Mouse (Mus musculus): ENCODE results near the gene Vars. TPM values are rescaled to one million over a fixed set of nuclear protein-coding genes. Genes with fewer than 3 reads are reported as not detected.

The Vars gene
- total RNA-seq, 2 experiments from 2014 or later: 91.0 to 94.3 TPM

- peak; percentile 70 for DNase-seq
- intact Hi-C loops (cut with DNase I): no loop called here
These were observed 62.7 kb downstream of the Vars start for GRCm38 (mm10) chr17:35063466-35063865.

DNA sequence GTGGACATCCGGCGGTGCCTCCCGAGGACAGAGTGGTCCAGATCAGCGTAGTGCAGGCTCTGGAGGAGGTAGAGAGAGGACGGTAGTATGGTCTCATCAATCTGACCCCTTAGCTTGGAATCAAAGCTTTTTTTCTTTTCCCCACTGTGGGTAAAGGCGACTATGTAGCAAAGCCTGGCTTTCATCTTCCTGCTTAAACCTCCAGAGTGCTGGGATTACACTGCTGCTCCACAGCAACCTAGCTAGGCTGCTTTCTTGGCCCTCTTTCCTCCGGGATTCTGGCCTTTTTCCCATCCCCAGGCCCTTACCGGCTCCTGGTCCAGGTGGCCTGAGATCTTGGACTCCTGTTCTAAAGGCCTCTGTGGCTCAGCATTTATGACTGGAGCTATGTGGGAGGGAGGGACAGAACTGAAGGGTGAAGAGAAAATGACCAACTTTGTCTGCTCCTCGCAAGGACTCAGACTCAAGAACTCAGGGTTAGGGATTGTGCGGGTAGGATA is 63.6 kb downstream of the Vars start:
- DNase-seq: no peak
- intact Hi-C loops (cut with DNase I): no loop called here

DNA sequence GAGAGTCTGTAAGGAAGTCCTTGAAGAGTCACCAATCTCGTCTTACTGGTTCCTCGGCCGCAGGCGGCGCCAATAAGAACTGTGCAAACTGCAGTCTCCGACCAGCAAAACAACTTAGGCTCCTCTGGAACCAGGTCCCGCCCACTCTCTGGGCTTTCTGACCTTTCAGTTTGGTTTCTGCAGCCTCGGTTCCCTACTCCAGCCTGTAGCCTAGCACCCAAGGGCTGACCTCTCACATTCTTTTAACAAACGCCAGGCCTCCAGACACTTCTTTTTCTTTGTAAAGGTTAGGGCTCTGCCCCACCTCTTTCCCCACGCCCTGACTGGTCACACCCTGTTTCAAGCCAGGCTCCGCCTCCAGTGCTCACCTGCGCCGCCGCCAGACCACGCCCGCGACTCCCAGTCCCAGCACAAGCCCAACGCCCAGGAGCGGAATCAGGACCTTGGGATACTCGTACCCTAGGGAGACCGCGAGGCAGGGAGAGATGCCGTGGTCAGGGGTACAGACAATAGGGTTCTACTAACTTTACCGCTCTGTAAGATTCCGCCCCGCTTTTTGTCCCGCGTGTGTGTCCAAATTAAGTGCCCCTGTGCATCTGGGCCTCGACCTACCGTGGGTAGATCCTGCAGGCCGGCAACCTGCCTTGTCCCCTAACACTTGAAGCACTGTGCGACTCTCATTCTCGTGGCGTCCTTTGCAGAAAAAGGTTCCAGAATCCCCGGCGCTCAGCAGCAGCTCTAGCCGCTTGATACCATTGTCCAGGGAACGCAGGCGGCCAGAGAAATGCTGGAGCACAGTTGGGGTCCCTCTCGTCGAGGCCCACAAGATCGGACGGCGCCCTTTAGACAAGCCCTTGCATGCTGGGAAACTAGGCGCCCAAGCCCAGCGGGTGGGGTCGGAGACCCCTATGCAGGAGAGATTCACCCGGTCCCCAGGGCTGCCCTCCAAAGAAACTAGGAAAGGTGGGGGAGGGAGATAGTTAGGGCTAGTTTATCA is 64.5 kb downstream of the Vars start, which contains the start of gene Ly6g6c:
Ly6g6c (plus strand) TSS at position 438 of the 997 bp plus-strand sequence.
- no peak for DNase-seq
- intact Hi-C loops (cut with DNase I): no loop called here

Other genes with a start within 250 kb of the Vars start
- gene Cyp21a1, start 196.4 kb upstream of the Vars start, total RNA-seq (2021): not detected
- gene Stk19, start 164.0 kb upstream of the Vars start, total RNA-seq (2021): 10 to 100 TPM; 47.9 to 48.2 TPM
- 10 to 100 TPM; 33.8 to 38.1 TPM for gene Dxo, start 164.0 kb upstream of the Vars start, total RNA-seq (2021)
- 10 to 100 TPM; 68.5 to 74.7 TPM for gene Skiv2l, start 150.8 kb upstream of the Vars start, total RNA-seq (2021)
- 10 to 100 TPM; 31.7 to 32.8 TPM for gene Nelfe, start 150.6 kb upstream of the Vars start, total RNA-seq (2021)
- gene Cfb, start 138.5 kb upstream of the Vars start, total RNA-seq (2021): under 1 TPM; 0.28 to 0.66 TPM
- 10 to 100 TPM; 35.4 to 38.3 TPM for gene Zbtb12, start 121.5 kb upstream of the Vars start, total RNA-seq (2021)
- not detected for gene Gm20547, start 118.9 kb upstream of the Vars start, total RNA-seq (2021)
- gene C2, start 102.7 kb upstream of the Vars start, total RNA-seq (2021): 1 to 10 TPM; 2.1 to 3.2 TPM
- 100 to 1,000 TPM; 232 to 251 TPM for gene Ehmt2, start 102.5 kb upstream of the Vars start, total RNA-seq (2021)
- gene Slc44a4, start 86.5 kb upstream of the Vars start, total RNA-seq (2021): under 1 TPM in 1 of 2 experiments, not detected in 1; 0.20 TPM
- 10 to 100 TPM; 18.8 to 19.1 TPM for gene Neu1, start 69.7 kb upstream of the Vars start, total RNA-seq (2021)
- 1 to 10 TPM; 1.6 to 2.3 TPM for gene Hspa1b, start 41.7 kb upstream of the Vars start, total RNA-seq (2021)
- gene Gm20481, start 31.1 kb upstream of the Vars start, total RNA-seq (2021): not detected
- gene Hspa1a, start 28.8 kb upstream of the Vars start, total RNA-seq (2021): 1 to 10 TPM; 3.1 to 5.2 TPM
- gene Hspa1l, start 28.3 kb upstream of the Vars start, total RNA-seq (2021): under 1 TPM in 1 of 2 experiments, not detected in 1; 0.22 TPM
- gene Lsm2, start 19.1 kb upstream of the Vars start, total RNA-seq (2021): 10 to 100 TPM; 35.9 to 38.5 TPM
- gene Vwa7, start 15.6 kb downstream of the Vars start, total RNA-seq (2021): under 1 TPM; 0.12 to 0.16 TPM
- under 1 TPM; 0.98 to 0.99 TPM for gene Sapcd1, start 27.0 kb downstream of the Vars start, total RNA-seq (2021)
- gene Msh5, start 45.8 kb downstream of the Vars start, total RNA-seq (2021): 1 to 10 TPM; 2.0 to 3.2 TPM
- gene Clic1, start 49.0 kb downstream of the Vars start, total RNA-seq (2021): 10 to 100 TPM; 20.2 to 20.3 TPM
- 100 to 1,000 TPM; 101 to 115 TPM for gene Ddah2, start 58.0 kb downstream of the Vars start, total RNA-seq (2021)
- not detected for gene Ly6g6c, start 64.4 kb downstream of the Vars start, total RNA-seq (2021)
- gene Mpig6b, start 65.2 kb downstream of the Vars start, total RNA-seq (2021): not detected
- gene Ly6g6e, start 75.9 kb downstream of the Vars start, total RNA-seq (2021): 1 to 10 TPM; 2.8 to 3.4 TPM
- gene Ly6g6d, start 77.1 kb downstream of the Vars start, total RNA-seq (2021): not detected
- not detected for gene Ly6g6f, start 84.6 kb downstream of the Vars start, total RNA-seq (2021)
- 10 to 100 TPM; 66.7 to 73.6 TPM for gene Abhd16a, start 88.3 kb downstream of the Vars start, total RNA-seq (2021)
- not detected for gene Ly6g5c, start 107.3 kb downstream of the Vars start, total RNA-seq (2021)
- gene Ly6g5b, start 114.4 kb downstream of the Vars start, total RNA-seq (2021): 1 to 10 TPM in 1 of 2 experiments, under 1 TPM in 1; 0.81 to 2.3 TPM
- gene Gpank1, start 120.5 kb downstream of the Vars start, total RNA-seq (2021): 10 to 100 TPM; 10.7 to 12.1 TPM
- 100 to 1,000 TPM; 210 to 214 TPM for gene Csnk2b, start 121.1 kb downstream of the Vars start, total RNA-seq (2021)
- gene D17H6S53E, start 125.4 kb downstream of the Vars start, total RNA-seq (2021): 10 to 100 TPM; 19.8 to 20.1 TPM
- under 1 TPM in 1 of 2 experiments, not detected in 1; 0.52 TPM for gene Apom, start 131.1 kb downstream of the Vars start, total RNA-seq (2021)
- 100 to 1,000 TPM; 395 to 410 TPM for gene Bag6, start 134.2 kb downstream of the Vars start, total RNA-seq (2021)
- gene Prrc2a, start 163.9 kb downstream of the Vars start, total RNA-seq (2021): 100 to 1,000 TPM; 311 to 315 TPM
- 1 to 10 TPM; 2.5 to 3.6 TPM for gene Aif1, start 175.1 kb downstream of the Vars start, total RNA-seq (2021)
- 10 to 100 TPM; 12.3 to 17.6 TPM for gene Lst1, start 187.5 kb downstream of the Vars start, total RNA-seq (2021)
- gene Ltb, start 193.5 kb downstream of the Vars start, total RNA-seq (2021): under 1 TPM; 0.77 to 0.88 TPM
- gene Tnf, start 201.0 kb downstream of the Vars start, total RNA-seq (2021): under 1 TPM in 1 of 2 experiments, not detected in 1; 0.52 TPM
- 1 to 10 TPM in 1 of 2 experiments, under 1 TPM in 1; 0.82 to 1.0 TPM for gene Lta, start 204.4 kb downstream of the Vars start, total RNA-seq (2021)
- not detected for gene Gm16181, start 219.8 kb downstream of the Vars start, total RNA-seq (2021)
- gene Atp6v1g2, start 232.7 kb downstream of the Vars start, total RNA-seq (2021): 100 to 1,000 TPM; 122 to 142 TPM
- gene Nfkbil1, start 234.8 kb downstream of the Vars start, total RNA-seq (2021): 10 to 100 TPM; 14.7 to 14.8 TPM
- 100 to 1,000 TPM; 324 to 337 TPM for gene Ddx39b, start 240.8 kb downstream of the Vars start, total RNA-seq (2021)